Mouse (Mus musculus) CH12.LX (cell line): ENCODE results near the gene Olfr1441. TPM values are rescaled to one million over a fixed set of nuclear protein-coding genes. Genes with fewer than 3 reads are reported as not detected.
A peak's percentile ranks its signal among the peaks of the same experiment; 100 is the strongest.

Experiments
- DNase-seq: peaks from one replicate; pipeline ENCODE4 v3.0.0-alpha.2; 2013; ENCODE audit errors: extremely low read depth
- H3K27ac ChIP-seq: 2 replicates; pipeline ENCODE4 v1.5.1; 2012; ENCODE audit warnings: low read depth, mild to moderate bottlenecking, control low read depth, moderate library complexity; ENCODE audit not compliant: insufficient read depth
- H3K27me3 ChIP-seq: replicated peaks from 2 replicates; pipeline ENCODE3; 2012; ENCODE audit warnings: inconsistent platforms
- H3K36me3 ChIP-seq, 2 experiments: replicated peaks in 1 of 2; 2 replicates each; pipeline versions ENCODE3 to v1.6.1; 2012; ENCODE audit warnings: inconsistent platforms in 1 of 2, low read length in 1 of 2, mild to moderate bottlenecking in 1 of 2, mixed read lengths in 1 of 2, moderate library complexity in 1 of 2; ENCODE audit not compliant: control insufficient read depth in 1 of 2, insufficient read depth in 1 of 2
- H3K4me1 ChIP-seq, 2 experiments: 2 replicates each; pipeline ENCODE4 v1.6.1; 2012; ENCODE audit warnings: inconsistent platforms in 1 of 2, moderate library complexity in 1 of 2; ENCODE audit not compliant: insufficient read depth in 2 of 2, control insufficient read depth in 1 of 2
- H3K4me2 ChIP-seq: 2 replicates; pipeline ENCODE4 v1.6.1; 2012; ENCODE audit warnings: low read depth, mild to moderate bottlenecking, control low read depth; ENCODE audit not compliant: poor library complexity, insufficient read depth, severe bottlenecking
- H3K4me3 ChIP-seq, 3 experiments: fragments of 150-350 bp in 1 of 3; sonication (generic) in 1 of 3; replicated peaks in 1 of 3; 2 replicates each; pipeline versions ENCODE3 to v1.5.1; 2011 to 2012; ENCODE audit warnings: low read depth in 2 of 3, low read length in 2 of 3, mild to moderate bottlenecking in 2 of 3, moderate library complexity in 2 of 3, control low read depth in 1 of 3, improper control_type of control experiment in 1 of 3, inconsistent platforms in 1 of 3, mixed read lengths in 1 of 3; ENCODE audit not compliant: poor library complexity in 1 of 3
- H3K79me2 ChIP-seq: replicated peaks from 2 replicates; pipeline ENCODE4 v1.6.1; 2012; ENCODE audit warnings: mild to moderate bottlenecking, moderate library complexity; ENCODE audit not compliant: control insufficient read depth, poor library complexity, insufficient read depth, severe bottlenecking; ENCODE audit errors: extremely low read depth
- H3K9ac ChIP-seq: 2 replicates; pipeline ENCODE4 v1.6.1; 2012; ENCODE audit warnings: low read depth, mild to moderate bottlenecking, control low read depth, moderate library complexity; ENCODE audit not compliant: insufficient read depth
- H3K9me3 ChIP-seq: replicated peaks from 2 replicates; pipeline ENCODE3; 2012; ENCODE audit warnings: low read length, inconsistent platforms, mixed read lengths
- CHD2 ChIP-seq: IDR thresholded peaks from 2 replicates; pipeline ENCODE4 v1.6.1; 2011; ENCODE audit warnings: low read length, improper control_type of control experiment
- CTCF ChIP-seq, 2 experiments: IDR thresholded peaks in 1 of 2; conservative IDR thresholded peaks in 1 of 2; 2 replicates each; pipeline ENCODE4 v1.5.1; 2011 to 2012; ENCODE audit warnings: low read depth in 2 of 2, low read length in 2 of 2, improper control_type of control experiment in 1 of 2, inconsistent platforms in 1 of 2, mild to moderate bottlenecking in 1 of 2, moderate library complexity in 1 of 2
- E2F4 ChIP-seq: IDR thresholded peaks from 2 replicates; pipeline ENCODE4 v1.6.1; 2011; ENCODE audit warnings: low read depth, low read length, improper control_type of control experiment; ENCODE audit not compliant: insufficient replicate concordance
- ELF1 ChIP-seq: IDR thresholded peaks from 2 replicates; pipeline ENCODE4 v1.6.1; 2014; ENCODE audit warnings: low read depth, mild to moderate bottlenecking, inconsistent platforms, low read length, improper control_type of control experiment
- EP300 ChIP-seq: IDR thresholded peaks from 2 replicates; pipeline ENCODE4 v1.6.1; 2011; ENCODE audit warnings: low read length, improper control_type of control experiment
- ETS1 ChIP-seq: conservative IDR thresholded peaks from 2 replicates; pipeline ENCODE4 v1.6.1; 2012; ENCODE audit warnings: low read depth, mild to moderate bottlenecking, inconsistent platforms, low read length, improper control_type of control experiment, moderate library complexity
- HCFC1 ChIP-seq: IDR thresholded peaks from 2 replicates; pipeline ENCODE4 v1.6.1; 2012; ENCODE audit warnings: low read depth, mild to moderate bottlenecking, inconsistent platforms, low read length, improper control_type of control experiment
- IRF4 ChIP-seq: IDR thresholded peaks from 2 replicates; pipeline ENCODE4 v1.6.1; 2014; ENCODE audit warnings: low read depth, mild to moderate bottlenecking, inconsistent platforms, low read length, improper control_type of control experiment
- JUN ChIP-seq: IDR thresholded peaks from 2 replicates; pipeline ENCODE4 v1.6.1; 2011; ENCODE audit warnings: low read depth, mild to moderate bottlenecking, low read length, improper control_type of control experiment, moderate library complexity; ENCODE audit not compliant: insufficient read depth
- JUND ChIP-seq: conservative IDR thresholded peaks from 2 replicates; pipeline ENCODE4 v1.6.1; 2011; ENCODE audit warnings: low read depth, low read length, improper control_type of control experiment
- KAT2A ChIP-seq: IDR thresholded peaks from 2 replicates; pipeline ENCODE4 v1.6.1; 2012; ENCODE audit warnings: low read length, improper control_type of control experiment, inconsistent platforms; ENCODE audit not compliant: insufficient replicate concordance
- MAFK ChIP-seq: IDR thresholded peaks from 2 replicates; pipeline ENCODE4 v1.6.1; 2011; ENCODE audit warnings: low read length, improper control_type of control experiment; ENCODE audit not compliant: insufficient replicate concordance
- MAX ChIP-seq: IDR thresholded peaks from 2 replicates; pipeline ENCODE4 v1.6.1; 2011; ENCODE audit warnings: low read length, improper control_type of control experiment
- MAZ ChIP-seq: IDR thresholded peaks from 2 replicates; pipeline ENCODE4 v1.6.1; 2012; ENCODE audit warnings: low read depth, mild to moderate bottlenecking, inconsistent platforms, low read length, improper control_type of control experiment, moderate library complexity
- MEF2A ChIP-seq: IDR thresholded peaks from 2 replicates; pipeline ENCODE4 v1.6.1; 2014; ENCODE audit warnings: low read depth, mild to moderate bottlenecking, inconsistent platforms, low read length, improper control_type of control experiment, borderline replicate concordance
- MXI1 ChIP-seq: IDR thresholded peaks from 2 replicates; pipeline ENCODE4 v1.6.1; 2011; ENCODE audit warnings: mild to moderate bottlenecking, low read depth, low read length, improper control_type of control experiment
- MYC ChIP-seq: IDR thresholded peaks from 2 replicates; pipeline ENCODE4 v1.6.1; 2011; ENCODE audit warnings: low read depth, mild to moderate bottlenecking, improper control_type of control experiment, low read length
- NELFE ChIP-seq: IDR thresholded peaks from 2 replicates; pipeline ENCODE4 v1.6.1; 2011; ENCODE audit warnings: low read depth, low read length, improper control_type of control experiment
- NRF1 ChIP-seq: IDR thresholded peaks from 2 replicates; pipeline ENCODE4 v1.6.1; 2014; ENCODE audit warnings: low read depth, mild to moderate bottlenecking, inconsistent platforms, low read length, improper control_type of control experiment, moderate library complexity
- PAX5 ChIP-seq: IDR thresholded peaks from 2 replicates; pipeline ENCODE4 v1.6.1; 2012; ENCODE audit warnings: low read length, inconsistent platforms, mixed read lengths
- POLR2A ChIP-seq: IDR thresholded peaks from 2 replicates; pipeline ENCODE4 v1.6.1; 2011; ENCODE audit warnings: low read depth, mild to moderate bottlenecking, improper control_type of control experiment, low read length
- POLR2AphosphoS2 ChIP-seq: IDR thresholded peaks from 2 replicates; pipeline ENCODE4 v1.6.1; 2011; ENCODE audit warnings: low read depth, low read length, improper control_type of control experiment
- RCOR1 ChIP-seq: conservative IDR thresholded peaks from 2 replicates; pipeline ENCODE4 v1.6.1; 2012; ENCODE audit warnings: low read depth, mild to moderate bottlenecking, inconsistent platforms, low read length, improper control_type of control experiment
- SIN3A ChIP-seq: IDR thresholded peaks from 2 replicates; pipeline ENCODE4 v1.6.1; 2012; ENCODE audit warnings: low read length, improper control_type of control experiment, inconsistent platforms
- TBP ChIP-seq: conservative IDR thresholded peaks from 2 replicates; pipeline ENCODE4 v1.6.1; 2011; ENCODE audit warnings: low read depth, low read length, improper control_type of control experiment
- TCF12 ChIP-seq: IDR thresholded peaks from 2 replicates; pipeline ENCODE4 v1.6.1; 2014; ENCODE audit warnings: low read depth, mild to moderate bottlenecking, inconsistent platforms, low read length, improper control_type of control experiment
- UBTF ChIP-seq: IDR thresholded peaks from 2 replicates; pipeline ENCODE4 v1.6.1; 2012; ENCODE audit warnings: low read depth, mild to moderate bottlenecking, inconsistent platforms, low read length, improper control_type of control experiment, moderate library complexity
- USF1 ChIP-seq: IDR thresholded peaks from 2 replicates; pipeline ENCODE4 v1.6.1; 2014; ENCODE audit warnings: low read depth, mild to moderate bottlenecking, inconsistent platforms, low read length, improper control_type of control experiment
- USF2 ChIP-seq: conservative IDR thresholded peaks from 2 replicates; pipeline ENCODE4 v1.6.1; 2011; ENCODE audit warnings: low read depth, low read length, improper control_type of control experiment
- ZC3H11A ChIP-seq: IDR thresholded peaks from 2 replicates; pipeline ENCODE4 v1.6.1; 2012; ENCODE audit warnings: low read depth, mild to moderate bottlenecking, inconsistent platforms, low read length, improper control_type of control experiment
- ZMIZ1 ChIP-seq: IDR thresholded peaks from 2 replicates; pipeline ENCODE4 v1.6.1; 2012; ENCODE audit warnings: low read depth, mild to moderate bottlenecking, inconsistent platforms, low read length, improper control_type of control experiment
- ZNF384 ChIP-seq: IDR thresholded peaks from 2 replicates; pipeline ENCODE4 v1.6.1; 2012; ENCODE audit warnings: low read depth, low read length, improper control_type of control experiment, inconsistent platforms
- dilution Hi-C: fragments of 300-500 bp; cut with MboI; formaldehyde crosslinking; loops from 2 replicates; pipeline ENCODE4 v1.14.3; 2020; ENCODE audit warnings: low sequenced_read_pairs; ENCODE audit not compliant: extremely low pct_unique_long_range_greater_than_20kb, extremely low pct_ligation_motif_present
- in situ Hi-C: fragments of 300-500 bp; cut with MboI; formaldehyde crosslinking; loops from 3 replicates; pipeline ENCODE4 v1.14.3; 2019; ENCODE audit warnings: low sequenced_read_pairs, low pct_ligation_motif_present, low pct_unique_long_range_greater_than_20kb, mixed read lengths
- polyA plus RNA-seq: library from polyadenylated mRNA; unstranded; fragments of >175 nt; gene quantifications from 2 replicates; pipeline ENCODE4 v1.2.1, GENCODE M21; 2012; ENCODE audit warnings: low read depth; ENCODE audit not compliant: insufficient read length
- total RNA-seq, 2 experiments: library from RNA; depleted of rRNA; stranded (reverse); fragments of 300-350 nt in 1 of 2; fragments of >200 nt in 1 of 2; gene quantifications; 2 replicates each; pipeline ENCODE4 v1.2.3; 2012 to 2014

Gene Olfr1441
- total and polyA plus RNA-seq, 3 experiments: not detected

DNA sequence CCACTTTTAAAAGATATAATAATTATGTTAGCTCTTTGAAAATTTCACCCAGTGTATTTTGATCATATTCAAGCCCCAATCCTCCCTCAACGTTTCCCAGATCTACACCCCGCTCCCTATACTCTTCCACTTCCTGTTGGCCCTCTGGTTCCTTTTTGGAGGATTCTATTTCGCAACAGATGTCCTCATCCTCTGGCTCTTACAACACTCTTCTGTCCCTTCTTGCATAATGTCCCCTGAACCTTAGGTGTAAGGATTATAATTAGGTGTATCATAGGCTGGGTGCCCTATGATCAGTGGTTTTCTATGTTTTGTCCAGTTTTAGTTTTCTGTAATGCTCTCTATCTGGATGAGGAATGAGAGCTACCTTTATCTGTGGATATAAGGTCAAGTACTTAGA is 27.8 kb downstream of the Olfr1441 start:
- Histone ChIP-seq H3K27ac (no peak overlapping the region), H3K36me3 (no peaks in the 10 kb centered on the region), H3K4me3 (no peak overlapping the region), H3K4me2 (no peak overlapping the region), H3K9me3 (no peaks in the 10 kb centered on the region), H3K79me2 (no peaks in the 10 kb centered on the region), H3K9ac (no peak overlapping the region), H3K4me1 (peaks cover 4 to 16% of the 10 kb centered on the region in 2 experiments; a peak in 3 of 4 replicates), H3K27me3 (no peaks in the 10 kb centered on the region)
- dilution Hi-C loops: no loop called here
- DNase-seq: no peak
- TF ChIP-seq MXI1: no peak
- no peak for TF ChIP-seq EP300
- TF ChIP-seq ZC3H11A: no peak
- TF ChIP-seq MEF2A: no peak
- no peak for TF ChIP-seq USF1
- in situ Hi-C loops: no loop called here

- dilution Hi-C loops: no loop called here
- H3K4me2 ChIP-seq: peak overlapping the region; percentile 48
- H3K27ac ChIP-seq: peak overlapping the region; percentile 96
- TF ChIP-seq IRF4 (peak; percentile 85), E2F4 (no peak), SIN3A (peak; percentile 91), USF2 (no peak), TCF12 (peak; percentile 95), HCFC1 (0 out of 2 replicates have a peak, but pooled peaks have one; percentile 16), MYC (peak; percentile 57), ELF1 (peak; percentile 65), RCOR1 (peak; percentile 84), PAX5 (no peak), KAT2A (no peak), ZNF384 (peak; percentile 81), ZMIZ1 (peak; percentile 88), POLR2AphosphoS2 (peak; percentile 88), ETS1 (peak; percentile 95), NELFE (peak; percentile 64; the same call in 1 of the 2 replicates), MXI1 (peak; percentile 85; the same call in 1 of the 2 replicates), CTCF (conservative IDR thresholded peaks at IDR 0.05 in 1 of 2, IDR thresholded peaks at IDR 0.05 in 1 of 2; ENCODE audit: low read depth in 2 of 2, low read length in 2 of 2) (no peak), MEF2A (peak; percentile 90), JUND (peak; percentile 52), MAX (peak; percentile 73), UBTF (0 out of 2 replicates have a peak, but pooled peaks have one; percentile 10), NRF1 (no peak), POLR2A (peak; percentile 73), TBP (peak; percentile 87), MAZ (peak; percentile 77; the same call in 1 of the 2 replicates), JUN (0 out of 2 replicates have a peak, but pooled peaks have one; percentile 1), CHD2 (peak; percentile 86), EP300 (peak; percentile 96), MAFK (0 out of 2 replicates have a peak, but pooled peaks have one; percentile 61)
These were observed 40.3 kb downstream of the Olfr1441 start for GRCm38 (mm10) chr19:12457401-12458066.

More at GRCm38 (mm10) chr19:12457401-12458066, 40.3 kb downstream of the Olfr1441 start:
- Histone ChIP-seq H3K9me3 (no peaks in the 10 kb centered on the region), H3K9ac (0 out of 2 replicates have a peak overlapping the region, but pooled peaks have one; percentile 2), H3K4me1 (peaks cover 2 to 26% of the 10 kb centered on the region in 2 experiments; a peak in 2 of 4 replicates), H3K27me3 (no peaks in the 10 kb centered on the region), H3K4me3 (peak overlapping the region in 2 of 3 experiments; percentile 7 to 10), H3K36me3 (peaks cover 0 to 10% of the 10 kb centered on the region in 2 experiments), H3K79me2 (peaks cover 16% of the 10 kb centered on the region)
- in situ Hi-C loops: no loop called here
- DNase-seq: peak; percentile 94
